Mouse (Mus musculus) CH12.LX (cell line): ENCODE measurements around the gene Atxn10.

Experiments
- BHLHE40 ChIP-seq: IDR thresholded peaks from 2 replicates; pipeline ENCODE4 v1.6.1; 2011; ENCODE audit warnings: mild to moderate bottlenecking, low read depth, low read length, improper control_type of control experiment
- CTCF ChIP-seq, 2 experiments: IDR thresholded peaks in 1 of 2; conservative IDR thresholded peaks in 1 of 2; 2 replicates each; pipeline ENCODE4 v1.5.1; 2011 to 2012; ENCODE audit warnings: low read depth in 2 of 2, low read length in 2 of 2, improper control_type of control experiment in 1 of 2, inconsistent platforms in 1 of 2, mild to moderate bottlenecking in 1 of 2, moderate library complexity in 1 of 2
- ELF1 ChIP-seq: IDR thresholded peaks from 2 replicates; pipeline ENCODE4 v1.6.1; 2014; ENCODE audit warnings: low read depth, mild to moderate bottlenecking, inconsistent platforms, low read length, improper control_type of control experiment
- EP300 ChIP-seq: IDR thresholded peaks from 2 replicates; pipeline ENCODE4 v1.6.1; 2011; ENCODE audit warnings: low read length, improper control_type of control experiment
- HCFC1 ChIP-seq: IDR thresholded peaks from 2 replicates; pipeline ENCODE4 v1.6.1; 2012; ENCODE audit warnings: low read depth, mild to moderate bottlenecking, inconsistent platforms, low read length, improper control_type of control experiment
- JUN ChIP-seq: IDR thresholded peaks from 2 replicates; pipeline ENCODE4 v1.6.1; 2011; ENCODE audit warnings: low read depth, mild to moderate bottlenecking, low read length, improper control_type of control experiment, moderate library complexity; ENCODE audit not compliant: insufficient read depth
- MAFK ChIP-seq: IDR thresholded peaks from 2 replicates; pipeline ENCODE4 v1.6.1; 2011; ENCODE audit warnings: low read length, improper control_type of control experiment; ENCODE audit not compliant: insufficient replicate concordance
- MAX ChIP-seq: IDR thresholded peaks from 2 replicates; pipeline ENCODE4 v1.6.1; 2011; ENCODE audit warnings: low read length, improper control_type of control experiment
- MYC ChIP-seq: IDR thresholded peaks from 2 replicates; pipeline ENCODE4 v1.6.1; 2011; ENCODE audit warnings: low read depth, mild to moderate bottlenecking, improper control_type of control experiment, low read length
- NRF1 ChIP-seq: IDR thresholded peaks from 2 replicates; pipeline ENCODE4 v1.6.1; 2014; ENCODE audit warnings: low read depth, mild to moderate bottlenecking, inconsistent platforms, low read length, improper control_type of control experiment, moderate library complexity
- POLR2A ChIP-seq: IDR thresholded peaks from 2 replicates; pipeline ENCODE4 v1.6.1; 2011; ENCODE audit warnings: low read depth, mild to moderate bottlenecking, improper control_type of control experiment, low read length
- POLR2AphosphoS2 ChIP-seq: IDR thresholded peaks from 2 replicates; pipeline ENCODE4 v1.6.1; 2011; ENCODE audit warnings: low read depth, low read length, improper control_type of control experiment
- TCF12 ChIP-seq: IDR thresholded peaks from 2 replicates; pipeline ENCODE4 v1.6.1; 2014; ENCODE audit warnings: low read depth, mild to moderate bottlenecking, inconsistent platforms, low read length, improper control_type of control experiment
- ZNF384 ChIP-seq: IDR thresholded peaks from 2 replicates; pipeline ENCODE4 v1.6.1; 2012; ENCODE audit warnings: low read depth, low read length, improper control_type of control experiment, inconsistent platforms

DNA sequence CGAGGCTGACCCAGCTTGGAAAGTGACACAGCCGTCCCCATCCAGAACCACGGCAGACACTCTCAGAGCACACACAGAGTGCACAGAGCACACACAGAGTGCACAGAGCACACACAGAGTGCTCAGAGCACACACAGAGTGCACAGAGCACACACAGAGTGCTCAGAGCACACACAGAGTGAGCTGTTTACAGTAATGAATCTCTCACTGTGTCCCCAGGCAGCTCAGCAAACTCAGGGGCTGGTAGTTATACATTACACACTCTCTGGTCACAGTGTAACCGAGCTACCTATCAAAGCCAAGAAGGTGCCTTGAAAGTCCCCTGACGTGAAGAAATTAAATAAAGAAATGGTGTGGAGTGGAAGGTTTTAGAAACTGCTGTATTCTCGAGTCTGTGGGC is 133.4 kb downstream of the Atxn10 start:
- TF ChIP-seq CTCF (conservative IDR thresholded peaks at IDR 0.05 in 1 of 2, IDR thresholded peaks at IDR 0.05 in 1 of 2; ENCODE audit: low read depth in 2 of 2, low read length in 2 of 2) (no peak), MAX (no peak), MYC (no peak), BHLHE40 (no peak), POLR2A (no peak), ELF1 (no peak), EP300 (no peak), HCFC1 (no peak), NRF1 (no peak), ZNF384 (no peak), TCF12 (no peak), JUN (no peak), POLR2AphosphoS2 (no peak), MAFK (no peak)
